Mouse (Mus musculus): ENCODE results near the gene Cib1. TPM values are rescaled to one million over a fixed set of nuclear protein-coding genes. Genes with fewer than 3 reads are reported as not detected.
A peak's percentile ranks its signal among the peaks of the same experiment; 100 is the strongest.

The Cib1 gene
- total RNA-seq, 2 experiments from 2014 or later, result 21.7 to 22.4 TPM

DNA sequence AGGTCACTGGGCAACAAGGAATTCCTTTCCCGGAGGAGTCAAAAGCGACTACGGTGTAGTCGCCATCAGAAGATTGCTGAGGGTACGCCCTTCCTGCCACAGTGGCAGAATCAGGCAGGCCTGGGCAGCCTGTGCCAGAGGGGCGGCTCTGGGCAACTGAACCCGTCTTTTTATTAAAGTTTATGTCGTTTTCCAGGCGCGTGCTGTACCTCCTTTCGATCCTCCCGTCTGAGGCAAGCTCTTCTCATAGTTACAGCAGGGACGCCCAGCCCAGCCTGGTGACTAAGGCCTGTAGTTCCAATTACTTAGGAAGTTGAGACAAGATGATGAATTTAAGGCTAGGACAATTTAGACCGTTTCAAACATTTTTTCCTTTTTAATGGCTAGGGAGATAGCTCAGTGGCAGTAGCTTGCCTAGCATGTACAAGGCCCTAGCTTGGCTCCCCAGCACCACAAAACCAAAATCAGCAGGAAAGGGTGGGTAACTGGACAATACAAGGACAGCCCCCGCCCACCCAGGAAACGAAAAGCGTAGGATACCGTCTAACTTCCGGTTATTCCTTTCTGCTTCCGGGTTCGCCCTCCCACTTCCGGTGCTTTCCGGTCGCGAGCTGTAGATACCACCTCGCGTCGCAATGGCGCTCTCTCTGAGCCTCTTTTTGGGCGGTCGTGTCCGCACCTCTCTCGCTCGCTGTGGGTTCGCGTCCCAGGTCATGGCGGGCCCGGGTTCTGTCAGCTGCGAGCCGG lies 28.2 kb upstream of the Cib1 start, which contains the start of gene Ngrn:
Ngrn (plus strand) TSS at position 591 of the 747 bp plus-strand sequence.
- no peak; the same call in 1 of the 2 replicates for TF ChIP-seq CTCF (IDR thresholded peaks at IDR 0.05)
- peak; percentile 79 to 84 for DNase-seq (ENCODE audit: extremely low spot score in 1 of 2, low spot score in 2 of 2)
- Histone ChIP-seq H3K4me3 (peak within 1 kb of the TSS; percentile 79), H3K27ac (peak within 1 kb of the TSS; percentile 85)
- intact Hi-C loops (cut with DNase I), result no loop called here

DNA sequence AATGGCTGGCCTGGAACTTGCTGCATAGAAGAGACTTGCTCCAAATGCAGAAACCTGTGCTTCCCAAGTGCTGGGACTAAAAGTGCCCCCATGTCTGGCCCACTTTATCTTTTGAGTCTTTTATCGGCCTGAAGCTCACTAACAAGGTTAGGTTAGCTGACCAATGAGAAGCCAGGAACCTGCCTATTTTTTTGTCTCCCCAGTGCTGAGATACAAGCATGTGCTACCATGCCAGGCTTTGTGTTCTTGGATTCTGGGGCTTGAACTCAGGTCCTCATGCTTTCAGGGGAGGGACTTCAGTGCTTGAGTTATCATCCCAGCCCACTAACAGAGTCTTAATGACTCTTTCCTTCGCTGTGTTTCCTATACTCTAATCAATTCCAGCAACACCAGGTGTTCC lies 25.1 kb upstream of the Cib1 start:
- Histone ChIP-seq H3K4me3 (no peak overlapping the region), H3K27ac (no peak overlapping the region)
- DNase-seq (ENCODE audit: extremely low spot score in 1 of 2, low spot score in 2 of 2), result no peak
- intact Hi-C loops (cut with DNase I), result loop anchor here (2.0 kb wide), 1 partner anchor 117 kb away; no protein-coding TSS in a partner anchor
- TF ChIP-seq CTCF (IDR thresholded peaks at IDR 0.05), result no peak

DNA sequence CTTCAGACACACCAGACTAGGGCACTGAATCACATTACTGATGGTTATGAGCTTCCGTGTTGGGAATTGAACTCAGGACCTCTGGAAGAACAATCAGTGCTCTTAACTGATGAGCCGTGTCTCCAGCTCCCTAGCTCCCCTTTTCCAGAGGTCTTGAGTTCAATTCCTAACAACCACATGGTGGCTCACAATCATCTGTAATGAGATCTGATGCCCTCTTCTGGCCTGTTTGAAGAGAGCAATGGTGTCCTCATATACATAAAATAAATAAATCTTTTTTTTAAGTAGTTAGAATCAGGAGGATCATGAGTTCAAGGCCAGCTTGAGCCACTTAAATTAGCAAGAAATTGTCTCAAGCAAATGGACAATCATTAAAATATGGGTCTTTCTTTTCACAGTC lies 23.4 kb upstream of the Cib1 start:
- no peak for DNase-seq (ENCODE audit: extremely low spot score in 1 of 2, low spot score in 2 of 2)
- intact Hi-C loops (cut with DNase I), result loop anchor here (2.0 kb wide), 1 partner anchor 115 kb away; no protein-coding TSS in a partner anchor
- H3K4me3 ChIP-seq, result no peak overlapping the region
- TF ChIP-seq CTCF (IDR thresholded peaks at IDR 0.05), result peak; percentile 44
- no peak overlapping the region for H3K27ac ChIP-seq

GRCm38 (mm10) chr7:80252886-80253285 lies 20.3 kb upstream of the Cib1 start:
- TF ChIP-seq CTCF (IDR thresholded peaks at IDR 0.05), result no peak
- no peak for DNase-seq (ENCODE audit: extremely low spot score in 1 of 2, low spot score in 2 of 2)
- H3K4me3 ChIP-seq, result no peak overlapping the region
- intact Hi-C loops (cut with DNase I), result no loop called here
- no peak overlapping the region for H3K27ac ChIP-seq

GRCm38 (mm10) chr7:80252437-80252836 lies 19.8 kb upstream of the Cib1 start:
- intact Hi-C loops (cut with DNase I), result no loop called here
- DNase-seq (ENCODE audit: extremely low spot score in 1 of 2, low spot score in 2 of 2), result no peak
- H3K27ac ChIP-seq, result no peak overlapping the region
- no peak for TF ChIP-seq CTCF (IDR thresholded peaks at IDR 0.05)
- H3K4me3 ChIP-seq, result no peak overlapping the region

- TF ChIP-seq CTCF (IDR thresholded peaks at IDR 0.05), result no peak
- Histone ChIP-seq H3K27ac (no peak overlapping the region), H3K4me3 (peak overlapping the region; percentile 77)
- intact Hi-C loops (cut with DNase I), result no loop called here
- DNase-seq (ENCODE audit: extremely low spot score in 1 of 2, low spot score in 2 of 2), result no peak
These were observed 14.2 kb upstream of the Cib1 start for GRCm38 (mm10) chr7:80246859-80247258.

DNA sequence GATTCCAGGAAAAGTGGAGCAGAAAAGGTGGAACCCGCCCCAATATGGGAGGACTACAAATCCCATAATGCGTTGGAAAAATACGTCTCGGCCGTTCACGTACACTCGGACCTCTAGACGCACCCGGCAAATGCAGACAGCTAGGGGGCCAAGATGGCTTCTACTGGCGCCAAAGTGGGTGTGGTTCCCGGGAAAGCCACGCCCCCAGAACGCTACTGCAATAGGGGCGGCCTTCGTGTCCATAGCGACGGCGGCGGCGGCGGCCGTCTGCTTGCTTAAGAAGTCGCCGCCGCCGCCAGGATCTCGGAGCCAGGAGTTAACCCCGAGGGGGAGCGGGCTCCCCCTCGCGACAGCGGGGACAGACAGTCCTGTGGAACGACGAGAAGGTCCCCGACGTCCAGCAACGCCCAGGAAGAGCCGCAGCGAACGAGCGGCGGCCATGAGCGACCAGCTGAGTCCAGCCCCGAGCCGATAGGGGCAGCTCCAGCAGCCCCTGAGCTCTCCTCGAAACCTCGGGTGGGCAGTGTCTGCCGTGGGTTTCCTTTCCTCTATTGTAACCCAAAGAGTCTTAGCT lies 13.6 kb upstream of the Cib1 start, which contains the start of gene Ttll13:
Ttll13 (plus strand) TSS at position 229 of the 574 bp plus-strand sequence.
- peak; percentile 50 for TF ChIP-seq CTCF (IDR thresholded peaks at IDR 0.05)
- peak within 1 kb of the TSS; percentile 83 for H3K27ac ChIP-seq
- intact Hi-C loops (cut with DNase I), result no loop called here
- peak; percentile 93 to 94 for DNase-seq (ENCODE audit: extremely low spot score in 1 of 2, low spot score in 2 of 2)
- H3K4me3 ChIP-seq, result peak within 1 kb of the TSS; percentile 77

DNA sequence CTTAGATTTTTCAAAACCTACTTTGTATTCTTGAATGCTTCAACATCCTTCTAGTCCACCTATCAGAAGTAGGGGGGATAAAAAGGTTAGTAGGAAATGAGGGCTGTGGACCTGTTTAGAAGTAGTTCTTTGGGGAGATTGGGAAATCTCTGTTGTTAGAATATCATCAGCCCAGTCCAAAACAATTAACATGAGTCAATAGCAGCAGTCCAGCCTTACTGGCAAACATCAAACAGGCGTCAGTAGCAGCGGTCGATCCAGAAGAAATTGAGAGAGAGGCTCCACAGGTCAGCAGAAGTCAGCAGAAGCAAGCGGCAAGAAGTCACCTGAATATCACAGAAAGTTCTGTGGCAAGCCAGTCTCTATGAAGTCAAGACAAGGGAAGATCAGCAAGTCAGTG lies 12.2 kb upstream of the Cib1 start:
- DNase-seq (ENCODE audit: extremely low spot score in 1 of 2, low spot score in 2 of 2), result no peak
- intact Hi-C loops (cut with DNase I), result no loop called here
- no peak for TF ChIP-seq CTCF (IDR thresholded peaks at IDR 0.05)

GRCm38 (mm10) chr7:80241661-80242060 lies 9.0 kb upstream of the Cib1 start:
- no peak for TF ChIP-seq CTCF (IDR thresholded peaks at IDR 0.05)
- H3K27ac ChIP-seq, result no peak overlapping the region
- H3K4me3 ChIP-seq, result no peak overlapping the region
- DNase-seq (ENCODE audit: extremely low spot score in 1 of 2, low spot score in 2 of 2), result no peak
- intact Hi-C loops (cut with DNase I), result no loop called here

More for the DNA sequence above, 12.2 kb upstream of the Cib1 start:
- Histone ChIP-seq H3K4me3 (no peak overlapping the region), H3K27ac (no peak overlapping the region)

GRCm38 (mm10) chr7:80238542-80238941 lies 5.9 kb upstream of the Cib1 start:
- intact Hi-C loops (cut with DNase I), result no loop called here
- Histone ChIP-seq H3K27ac (no peak overlapping the region), H3K4me3 (no peak overlapping the region)
- DNase-seq (ENCODE audit: extremely low spot score in 1 of 2, low spot score in 2 of 2), result no peak
- TF ChIP-seq CTCF (IDR thresholded peaks at IDR 0.05), result no peak

GRCm38 (mm10) chr7:80233799-80234198 lies 1.2 kb upstream of the Cib1 start:
- no peak for TF ChIP-seq CTCF (IDR thresholded peaks at IDR 0.05)
- H3K27ac ChIP-seq, result no peak overlapping the region
- H3K4me3 ChIP-seq, result peak overlapping the region; percentile 22
- intact Hi-C loops (cut with DNase I), result no loop called here
- DNase-seq (ENCODE audit: extremely low spot score in 1 of 2, low spot score in 2 of 2), result no peak

GRCm38 (mm10) chr7:80231971-80232488 lies 583 bp downstream of the Cib1 start:
- intact Hi-C loops (cut with DNase I), result no loop called here
- H3K4me3 ChIP-seq, result peak overlapping the region; percentile 77
- H3K27ac ChIP-seq, result peak overlapping the region; percentile 63
- DNase-seq (ENCODE audit: extremely low spot score in 1 of 2, low spot score in 2 of 2), result no peak
- TF ChIP-seq CTCF (IDR thresholded peaks at IDR 0.05), result no peak

All from left cerebral cortex, adult 2 months (tissue).